In genomic region chr14:31680656-31681055, GRCm38 (mm10) we compare ENCODE assay signal across 15 mouse cellular contexts. TPM values are rescaled to one million over a fixed set of nuclear protein-coding genes. Genes with fewer than 3 reads are reported as not detected.
"Had no signal": no experiment of that assay in that cellular context is flagged by ENCODE, and none has a peak within 500 bp of the region (broad histone marks: within the 10 kb centered on the region; RNA-seq: fewer than 3 reads in every experiment).

No protein-coding gene starts in this region.

- ATAC-seq: intestine, postnatal 0 days; midbrain, embryonic 13.5 days had no signal

- H3K4me1 ChIP-seq: midbrain, embryonic 13.5 days; neural tube, embryonic 12.5 days had no signal

- H3K9ac ChIP-seq: limb, embryonic 15.5 days; liver, embryonic 13.5 days; midbrain, embryonic 13.5 days; neural tube, embryonic 12.5 days had no signal

- DNase-seq: kidney, adult 8-10 months; kidney, postnatal 25 days; liver, embryonic 13.5 days; lung, adult 2 months; retina, postnatal 1 day; right cerebral cortex, postnatal 4 days; thymus, postnatal 36 days had no signal

- H3K36me3 ChIP-seq: limb, embryonic 15.5 days; liver, embryonic 13.5 days; midbrain, embryonic 13.5 days; neural tube, embryonic 12.5 days had no signal

- H3K27me3 ChIP-seq: limb, embryonic 15.5 days; liver, embryonic 13.5 days; midbrain, embryonic 13.5 days; neural tube, embryonic 12.5 days had no signal

- H3K9me3 ChIP-seq: limb, embryonic 15.5 days; liver, embryonic 13.5 days; midbrain, embryonic 13.5 days; neural tube, embryonic 12.5 days had no signal

- H3K4me2 ChIP-seq: limb, embryonic 15.5 days; liver, embryonic 13.5 days; midbrain, embryonic 13.5 days; neural tube, embryonic 12.5 days had no signal

- H3K27ac ChIP-seq: limb, embryonic 15.5 days; liver, embryonic 13.5 days; midbrain, embryonic 13.5 days; neural tube, embryonic 12.5 days had no signal

- H3K4me3 ChIP-seq: limb, embryonic 15.5 days; liver, embryonic 13.5 days; midbrain, embryonic 13.5 days; myocyte; neural tube, embryonic 12.5 days had no signal

RNA-seq across cellular contexts. Expression of gene Gm49387, which starts 40.0 kb away (rescaled TPM):
- total RNA-seq: layer of hippocampus, postnatal 14 days; left cerebral cortex, postnatal 14 days; megakaryocyte-erythroid progenitor cell, adult 5-6 weeks had no signal
- polyA plus RNA-seq: lung, adult 2 months; midbrain, embryonic 13.5 days; myocyte had no signal
